ENCODE assay signal across 22 mouse cellular contexts in the genomic region with DNA sequence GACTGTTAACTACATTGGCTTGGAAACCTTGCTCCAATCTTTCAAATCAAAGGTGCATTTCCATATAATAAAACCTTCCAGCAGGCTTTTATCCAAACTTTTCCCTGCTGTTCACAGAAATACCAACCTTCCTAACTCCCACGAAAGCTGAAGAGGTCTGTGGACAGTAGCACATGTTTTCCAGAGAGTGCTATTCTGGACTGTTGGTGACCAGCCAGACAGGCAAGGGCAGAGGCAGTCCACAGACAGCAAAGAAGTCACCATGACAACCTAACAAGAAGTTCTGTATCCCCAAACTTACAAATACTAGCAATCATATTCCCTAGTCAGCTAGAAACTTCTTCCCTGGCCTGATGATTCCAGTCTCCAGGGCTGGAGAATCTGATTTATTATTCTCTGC.
DNase-seq lines count a peak whose midpoint lies in the region; ATAC-seq and TF ChIP-seq lines count a peak whose summit lies in the region.
"Had no signal": no experiment of that assay in that cellular context is flagged by ENCODE, and none has a peak within 500 bp of the region (broad histone marks: within the 10 kb centered on the region; RNA-seq: fewer than 3 reads in every experiment).

No protein-coding gene starts in this region.

- TF ChIP-seq POLR2A in heart, adult 2 months (IDR thresholded peaks at IDR 0.05; ENCODE audit: insufficient read depth, low read depth, low read length): no peak

- WGBS in heart, embryonic 13.5 days: 45% methylated on average over 1 of the region's 1 CpGs
- 19% methylated on average over 1 of the region's 1 CpGs for WGBS in heart, adult 2 months
- 55% methylated on average over 1 of the region's 1 CpGs for WGBS in midbrain, postnatal 0 days
- 67% methylated on average over 1 of the region's 1 CpGs for WGBS in midbrain, embryonic 16.5 days
- WGBS in limb, embryonic 12.5 days: 41% methylated on average over 1 of the region's 1 CpGs

- no peak for DNase-seq in heart, adult 2 months
- peak; percentile 3 for DNase-seq in midbrain, postnatal 0 days (ENCODE audit: low spot score)
- no peak for DNase-seq in left cerebral cortex, postnatal 25 days (ENCODE audit: low spot score in 2 of 2)
- DNase-seq in thymus, adult 18-20 months: no peak
- DNase-seq: cerebellum, adult 9-10 months; kidney, postnatal 25 days; layer of hippocampus, postnatal 36 days; retina, postnatal 1 day; right cerebral cortex, postnatal 25 days; spleen, adult 18-20 months; thymus, postnatal 14 days had no signal

- TF ChIP-seq CTCF in heart, adult 2 months (IDR thresholded peaks at IDR 0.05): no peak
- TF ChIP-seq CTCF in midbrain, postnatal 0 days (IDR thresholded peaks at IDR 0.05): no peak

- TF ChIP-seq EP300 in heart, adult 2 months (IDR thresholded peaks at IDR 0.05; ENCODE audit: insufficient read depth, low read depth, low read length): no peak

- H3K9ac ChIP-seq in heart, embryonic 13.5 days: no peak overlapping the region
- H3K9ac ChIP-seq in heart, adult 2 months (ENCODE audit: low read depth, low read length): no peak overlapping the region
- no peak overlapping the region for H3K9ac ChIP-seq in midbrain, postnatal 0 days (replicated peaks; ENCODE audit: low read length, poor library complexity, severe bottlenecking)
- H3K9ac ChIP-seq in midbrain, embryonic 16.5 days (ENCODE audit: low read depth, low read length): no peak overlapping the region
- H3K9ac ChIP-seq in limb, embryonic 12.5 days (replicated peaks): no peak overlapping the region
- H3K9ac ChIP-seq: embryonic facial prominence, embryonic 15.5 days; heart, embryonic 12.5 days; hindbrain, embryonic 12.5 days; midbrain, embryonic 13.5 days; neural tube, embryonic 13.5 days had no signal

- H3K4me2 ChIP-seq in heart, embryonic 13.5 days: no peak overlapping the region
- H3K4me2 ChIP-seq in midbrain, postnatal 0 days (ENCODE audit: low read depth, low read length, poor library complexity, severe bottlenecking): no peak overlapping the region
- no peak overlapping the region for H3K4me2 ChIP-seq in midbrain, embryonic 16.5 days (ENCODE audit: low read length)
- H3K4me2 ChIP-seq in limb, embryonic 12.5 days: no peak overlapping the region
- H3K4me2 ChIP-seq: embryonic facial prominence, embryonic 15.5 days; heart, embryonic 12.5 days; hindbrain, embryonic 12.5 days; midbrain, embryonic 13.5 days; neural tube, embryonic 13.5 days had no signal

- ATAC-seq in heart, embryonic 13.5 days (ENCODE audit: extremely low read depth, insufficient number of reproducible peaks, low FRiP score, low TSS enrichment): no peak
- no peak for ATAC-seq in midbrain, postnatal 0 days (ENCODE audit: low FRiP score)
- ATAC-seq in midbrain, embryonic 16.5 days: no peak
- ATAC-seq in limb, embryonic 12.5 days (ENCODE audit: insufficient number of reproducible peaks, insufficient read depth, low FRiP score, low TSS enrichment, low read depth): no peak
- ATAC-seq: intestine, postnatal 0 days; midbrain, embryonic 13.5 days had no signal

- no peaks in the 10 kb centered on the region for H3K36me3 ChIP-seq in heart, embryonic 13.5 days
- peaks cover 2% of the 10 kb centered on the region; the same call in 1 of the 2 replicates for H3K36me3 ChIP-seq in heart, adult 2 months (ENCODE audit: control insufficient read depth, insufficient read depth, low read length)
- no peaks in the 10 kb centered on the region for H3K36me3 ChIP-seq in midbrain, postnatal 0 days (ENCODE audit: insufficient read depth, low read length)
- no peaks in the 10 kb centered on the region for H3K36me3 ChIP-seq in midbrain, embryonic 16.5 days (ENCODE audit: control insufficient read depth, insufficient read depth, low read length)
- no peaks in the 10 kb centered on the region for H3K36me3 ChIP-seq in limb, embryonic 12.5 days
- H3K36me3 ChIP-seq: embryonic facial prominence, embryonic 15.5 days; forebrain, embryonic 10.5 days; heart, embryonic 12.5 days; hindbrain, embryonic 12.5 days; midbrain, embryonic 13.5 days; neural tube, embryonic 13.5 days had no signal

- 0 out of 2 replicates have a peak overlapping the region, but pooled peaks have one; percentile 10 for H3K27ac ChIP-seq in heart, embryonic 13.5 days (replicated peaks)
- no peak overlapping the region for H3K27ac ChIP-seq in heart, adult 2 months
- H3K27ac ChIP-seq in midbrain, postnatal 0 days (ENCODE audit: low read depth, low read length): no peak overlapping the region
- H3K27ac ChIP-seq in midbrain, embryonic 16.5 days (ENCODE audit: low read length): no peak overlapping the region
- peak overlapping the region; percentile 5; the same call in 1 of the 2 replicates for H3K27ac ChIP-seq in limb, embryonic 12.5 days
- H3K27ac ChIP-seq: embryonic facial prominence, embryonic 15.5 days; forebrain, embryonic 10.5 days; hindbrain, embryonic 12.5 days; layer of hippocampus, adult 2 months; midbrain, embryonic 13.5 days; neural tube, embryonic 13.5 days had no signal

- peaks cover 17% of the 10 kb centered on the region for H3K4me1 ChIP-seq in heart, embryonic 13.5 days
- peaks cover 3% of the 10 kb centered on the region for H3K4me1 ChIP-seq in heart, adult 2 months (ENCODE audit: control insufficient read depth, insufficient read depth, low read length)
- no peaks in the 10 kb centered on the region for H3K4me1 ChIP-seq in midbrain, postnatal 0 days (ENCODE audit: insufficient read depth, low read length)
- no peaks in the 10 kb centered on the region for H3K4me1 ChIP-seq in midbrain, embryonic 16.5 days (ENCODE audit: control insufficient read depth, insufficient read depth, low read length)
- H3K4me1 ChIP-seq in limb, embryonic 12.5 days (replicated peaks): peaks cover 39% of the 10 kb centered on the region
- H3K4me1 ChIP-seq: embryonic facial prominence, embryonic 15.5 days; forebrain, embryonic 10.5 days; hindbrain, embryonic 12.5 days; midbrain, embryonic 13.5 days; neural tube, embryonic 13.5 days had no signal

- no peak overlapping the region for H3K4me3 ChIP-seq in heart, embryonic 13.5 days
- no peak overlapping the region for H3K4me3 ChIP-seq in heart, adult 2 months
- no peak overlapping the region for H3K4me3 ChIP-seq in midbrain, postnatal 0 days (ENCODE audit: low read depth, low read length)
- no peak overlapping the region for H3K4me3 ChIP-seq in midbrain, embryonic 16.5 days (ENCODE audit: low read depth, low read length)
- no peak overlapping the region for H3K4me3 ChIP-seq in limb, embryonic 12.5 days (replicated peaks)
- H3K4me3 ChIP-seq: embryonic facial prominence, embryonic 15.5 days; forebrain, embryonic 10.5 days; heart, embryonic 12.5 days; hindbrain, embryonic 12.5 days; layer of hippocampus, adult 2 months; midbrain, embryonic 13.5 days; neural tube, embryonic 13.5 days had no signal

- no peaks in the 10 kb centered on the region for H3K27me3 ChIP-seq in heart, embryonic 13.5 days (replicated peaks)
- H3K27me3 ChIP-seq in heart, adult 2 months (ENCODE audit: control insufficient read depth, insufficient read depth, low read length): no peaks in the 10 kb centered on the region
- no peaks in the 10 kb centered on the region for H3K27me3 ChIP-seq in midbrain, postnatal 0 days (ENCODE audit: insufficient read depth, low read length)
- H3K27me3 ChIP-seq in midbrain, embryonic 16.5 days (ENCODE audit: control insufficient read depth, insufficient read depth, low read depth, low read length): no peaks in the 10 kb centered on the region
- no peaks in the 10 kb centered on the region for H3K27me3 ChIP-seq in limb, embryonic 12.5 days
- H3K27me3 ChIP-seq: embryonic facial prominence, embryonic 15.5 days; heart, embryonic 12.5 days; hindbrain, embryonic 12.5 days; midbrain, embryonic 13.5 days; neural tube, embryonic 13.5 days had no signal

- H3K9me3 ChIP-seq in heart, embryonic 13.5 days: no peaks in the 10 kb centered on the region
- no peaks in the 10 kb centered on the region for H3K9me3 ChIP-seq in midbrain, postnatal 0 days (ENCODE audit: low read length)
- no peaks in the 10 kb centered on the region for H3K9me3 ChIP-seq in midbrain, embryonic 16.5 days (replicated peaks; ENCODE audit: control insufficient read depth, low read length, poor library complexity, severe bottlenecking)
- H3K9me3 ChIP-seq in limb, embryonic 12.5 days: no peaks in the 10 kb centered on the region
- H3K9me3 ChIP-seq: embryonic facial prominence, embryonic 15.5 days; forebrain, embryonic 10.5 days; heart, embryonic 12.5 days; hindbrain, embryonic 12.5 days; midbrain, embryonic 13.5 days; neural tube, embryonic 13.5 days had no signal

- H3K79me2 ChIP-seq in heart, adult 2 months (replicated peaks; ENCODE audit: control insufficient read depth, insufficient read depth, low read length): no peaks in the 10 kb centered on the region

- intact Hi-C loops in heart, adult 2 months (cut with DNase I): no loop called here
- intact Hi-C loops in left cerebral cortex, postnatal 25 days (cut with DNase I): no loop called here

Comparison
In these comparisons a context has a peak if more than half of its experiments do, and no peak if none do; other contexts are left out.
1. H3K27ac ChIP-seq: peak in heart, embryonic 13.5 days (single experiment) and limb, embryonic 12.5 days (single experiment); none in heart, adult 2 months (single experiment), midbrain, postnatal 0 days (single experiment) and midbrain, embryonic 16.5 days (single experiment).